20 mouse cellular contexts compared by ENCODE assay signal in genomic region chr9:3345967-3346366, GRCm38 (mm10). TPM values are rescaled to one million over a fixed set of nuclear protein-coding genes. Genes with fewer than 3 reads are reported as not detected.
A peak's percentile ranks its signal among the peaks of the same experiment; 100 is the strongest.
DNase-seq lines count a peak whose midpoint lies in the region; ATAC-seq and TF ChIP-seq lines count a peak whose summit lies in the region.
"Had no signal": no experiment of that assay in that cellular context is flagged by ENCODE, and none has a peak within 500 bp of the region (broad histone marks: within the 10 kb centered on the region; RNA-seq: fewer than 3 reads in every experiment).

No protein-coding gene starts in this region.

- no peak for TF ChIP-seq RAD21 in MEL (IDR thresholded peaks at IDR 0.05; ENCODE audit: low read depth, low read length)

- H3K4me3 ChIP-seq in MEL (ENCODE audit: control insufficient read depth in 1 of 2, insufficient read depth in 1 of 2, low read depth in 2 of 2, low read length in 2 of 2): no peak overlapping the region
- no peak overlapping the region for H3K4me3 ChIP-seq in liver, embryonic 14.5 days (ENCODE audit: insufficient read depth in 1 of 2, low read depth in 2 of 2, low read length in 2 of 2)
- H3K4me3 ChIP-seq in embryonic facial prominence, embryonic 10.5 days: no peak overlapping the region
- no peak overlapping the region for H3K4me3 ChIP-seq in cerebellum, adult 2 months (replicated peaks; ENCODE audit: insufficient read depth, low read depth, low read length)
- H3K4me3 ChIP-seq: embryonic facial prominence, embryonic 15.5 days; forebrain, embryonic 12.5 days; heart, embryonic 13.5 days; hindbrain, embryonic 12.5 days had no signal

- peaks cover 3% of the 10 kb centered on the region for H3K79me2 ChIP-seq in MEL (ENCODE audit: control insufficient read depth, insufficient read depth, low read length, poor library complexity)

- peak; percentile 83 to 93 for TF ChIP-seq EP300 in MEL (IDR thresholded peaks at IDR 0.05; ENCODE audit: low read depth in 1 of 2, low read length in 2 of 2)
- peak; percentile 67; the same call in 1 of the 2 replicates for TF ChIP-seq EP300 in liver, embryonic 14.5 days (IDR thresholded peaks at IDR 0.05; ENCODE audit: low read depth)

- peak; percentile 87 for ATAC-seq in erythroblast, adult 5-6 weeks (replicated peaks; ENCODE audit: low FRiP score, poor library complexity, severe bottlenecking)
- peak; percentile 80 for ATAC-seq in liver, embryonic 14.5 days (ENCODE audit: insufficient read depth)
- ATAC-seq in megakaryocyte progenitor cell, adult 5-6 weeks (replicated peaks; ENCODE audit: poor library complexity): peak; percentile 77
- ATAC-seq: forebrain, embryonic 16.5 days; hindbrain, embryonic 16.5 days; inflammation-experienced regulatory T-cells, adult 6 months had no signal

- peaks cover 30 to 74% of the 10 kb centered on the region in 2 experiments for H3K36me3 ChIP-seq in MEL (ENCODE audit: control insufficient read depth in 1 of 2, insufficient read depth in 2 of 2, low read length in 2 of 2)
- peaks cover 54% of the 10 kb centered on the region for H3K36me3 ChIP-seq in liver, embryonic 14.5 days (replicated peaks; ENCODE audit: control insufficient read depth, insufficient read depth, low read depth)
- H3K36me3 ChIP-seq in embryonic facial prominence, embryonic 10.5 days (replicated peaks): peaks cover 80% of the 10 kb centered on the region

- WGBS in liver, embryonic 14.5 days (ENCODE audit: insufficient replicate concordance): 17% methylated on average over 1 of the region's 1 CpGs
- 83% methylated on average over 1 of the region's 1 CpGs for WGBS in embryonic facial prominence, embryonic 10.5 days
- 85% methylated on average over 1 of the region's 1 CpGs for WGBS in cerebellum, adult 2 months

- TF ChIP-seq POLR2A in MEL (IDR thresholded peaks at IDR 0.05; ENCODE audit: control insufficient read depth in 1 of 2, insufficient read depth in 1 of 2, low read depth in 1 of 2, low read length in 2 of 2, poor library complexity in 1 of 2): no peak
- TF ChIP-seq POLR2A in cerebellum, adult 2 months (IDR thresholded peaks at IDR 0.05; ENCODE audit: borderline replicate concordance, insufficient read depth, low read length): no peak

- DNase-seq in MEL (ENCODE audit: low read depth, low spot score): peak; percentile 79
- DNase-seq in liver, embryonic 14.5 days (ENCODE audit: low read depth in 3 of 3, low spot score in 3 of 3): no peak
- no peak for DNase-seq in embryonic facial prominence, embryonic 10.5 days (ENCODE audit: low spot score)
- DNase-seq in cerebellum, adult 2 months: no peak
- no peak for DNase-seq in thymus, postnatal 36 days
- DNase-seq: adrenal gland, postnatal 10 days; cerebellum, adult 11-12 months; cerebellum, adult 9-11 months; gastrocnemius, postnatal 10 days; heart, postnatal 36 days had no signal

- TF ChIP-seq CTCF in MEL (IDR thresholded peaks at IDR 0.05 in 2 of 3, conservative IDR thresholded peaks at IDR 0.05 in 1 of 3; ENCODE audit: control insufficient read depth in 1 of 3, insufficient read depth in 1 of 3, low read depth in 2 of 3, low read length in 3 of 3, poor library complexity in 1 of 3, severe bottlenecking in 1 of 3): no peak
- no peak for TF ChIP-seq CTCF in liver, embryonic 14.5 days (IDR thresholded peaks at IDR 0.05; ENCODE audit: low read depth)
- TF ChIP-seq CTCF in cerebellum, adult 2 months (IDR thresholded peaks at IDR 0.05; ENCODE audit: borderline replicate concordance, insufficient read depth, low read depth, low read length): no peak

- no peaks in the 10 kb centered on the region for H3K27me3 ChIP-seq in MEL (ENCODE audit: control insufficient read depth in 1 of 2, insufficient read depth in 2 of 2, low read length in 2 of 2)
- no peaks in the 10 kb centered on the region for H3K27me3 ChIP-seq in liver, embryonic 14.5 days (ENCODE audit: control insufficient read depth, insufficient read depth, low read length)
- H3K27me3 ChIP-seq in embryonic facial prominence, embryonic 10.5 days (replicated peaks; ENCODE audit: low read depth, poor library complexity, severe bottlenecking): no peaks in the 10 kb centered on the region
- H3K27me3 ChIP-seq in cerebellum, adult 2 months (ENCODE audit: control insufficient read depth, insufficient read depth, low read length): no peaks in the 10 kb centered on the region
- H3K27me3 ChIP-seq: CH12.LX; embryonic facial prominence, embryonic 15.5 days; forebrain, embryonic 12.5 days; heart, embryonic 13.5 days; hindbrain, embryonic 12.5 days had no signal

- peaks cover 6 to 16% of the 10 kb centered on the region in 2 experiments for H3K4me1 ChIP-seq in MEL (ENCODE audit: control insufficient read depth in 1 of 2, insufficient read depth in 2 of 2, low read length in 2 of 2)
- H3K4me1 ChIP-seq in liver, embryonic 14.5 days (replicated peaks; ENCODE audit: control insufficient read depth in 2 of 2, insufficient read depth in 2 of 2, low read length in 1 of 2): peaks cover 20 to 23% of the 10 kb centered on the region in 2 experiments
- no peaks in the 10 kb centered on the region for H3K4me1 ChIP-seq in embryonic facial prominence, embryonic 10.5 days
- H3K4me1 ChIP-seq in cerebellum, adult 2 months (ENCODE audit: control insufficient read depth, insufficient read depth, low read length): no peaks in the 10 kb centered on the region
- H3K4me1 ChIP-seq: embryonic facial prominence, embryonic 15.5 days; forebrain, embryonic 12.5 days; heart, embryonic 13.5 days; hindbrain, embryonic 12.5 days had no signal

- no peaks in the 10 kb centered on the region for H3K9me3 ChIP-seq in MEL (replicated peaks; ENCODE audit: insufficient read depth, low read length)
- H3K9me3 ChIP-seq in liver, embryonic 14.5 days (ENCODE audit: control insufficient read depth, low read length): no peaks in the 10 kb centered on the region
- no peaks in the 10 kb centered on the region for H3K9me3 ChIP-seq in embryonic facial prominence, embryonic 10.5 days
- H3K9me3 ChIP-seq: embryonic facial prominence, embryonic 15.5 days; forebrain, embryonic 12.5 days; heart, embryonic 13.5 days; hindbrain, embryonic 12.5 days had no signal

- H3K9ac ChIP-seq in MEL (ENCODE audit: control insufficient read depth, low read depth, low read length, poor library complexity, severe bottlenecking): no peak overlapping the region; the same call in 1 of the 2 replicates
- H3K9ac ChIP-seq in liver, embryonic 14.5 days (replicated peaks): peak overlapping the region; percentile 32; the same call in 1 of the 2 replicates
- H3K9ac ChIP-seq: embryonic facial prominence, embryonic 15.5 days; forebrain, embryonic 12.5 days; heart, embryonic 13.5 days; hindbrain, embryonic 12.5 days had no signal

- H3K27ac ChIP-seq in MEL (ENCODE audit: control insufficient read depth, low read depth, low read length): peak overlapping the region; percentile 66
- peak overlapping the region; percentile 77 for H3K27ac ChIP-seq in liver, embryonic 14.5 days
- no peak overlapping the region for H3K27ac ChIP-seq in embryonic facial prominence, embryonic 10.5 days (replicated peaks)
- no peak overlapping the region for H3K27ac ChIP-seq in cerebellum, adult 2 months (ENCODE audit: insufficient read depth, low read length)
- H3K27ac ChIP-seq: embryonic facial prominence, embryonic 15.5 days; forebrain, embryonic 12.5 days; heart, embryonic 13.5 days; hindbrain, embryonic 12.5 days had no signal

- H3K4me2 ChIP-seq in liver, embryonic 14.5 days (ENCODE audit: low read depth): peak overlapping the region; percentile 43
- H3K4me2 ChIP-seq: embryonic facial prominence, embryonic 15.5 days; forebrain, embryonic 12.5 days; heart, embryonic 13.5 days; hindbrain, embryonic 12.5 days had no signal

TF ChIP-seq in MEL, 35 proteins besides CTCF, POLR2A, EP300 and RAD21 (continues in another document):
- TF ChIP-seq MYC (IDR thresholded peaks at IDR 0.05; ENCODE audit: low read depth, low read length): 0 out of 2 replicates have a peak, but pooled peaks have one; percentile 45
- peak; percentile 87 for TF ChIP-seq TCF12 (IDR thresholded peaks at IDR 0.05; ENCODE audit: low read depth, low read length)
- peak; percentile 93 for TF ChIP-seq GATA1 (IDR thresholded peaks at IDR 0.05; ENCODE audit: low read depth, low read length)
- peak; percentile 33; the same call in 1 of the 2 replicates for TF ChIP-seq HCFC1 (IDR thresholded peaks at IDR 0.05; ENCODE audit: low read depth, low read length)
- TF ChIP-seq TBP (IDR thresholded peaks at IDR 0.05; ENCODE audit: low read depth, low read length): no peak
- TF ChIP-seq ETS1 (IDR thresholded peaks at IDR 0.05; ENCODE audit: low read depth, low read length): peak; percentile 83
- TF ChIP-seq RCOR1 (IDR thresholded peaks at IDR 0.05; ENCODE audit: low read depth, low read length): peak; percentile 40; the same call in 1 of the 2 replicates
- no peak for TF ChIP-seq CHD2 (IDR thresholded peaks at IDR 0.05; ENCODE audit: low read length)

RNA-seq across cellular contexts. Expression of gene Alkbh8, which starts 11.0 kb away (rescaled TPM):
- 24.6 and 27.3 TPM in 2 replicates for total RNA-seq in MEL (2012; rRNA removed)
- 10 to 100 TPM; 29.1 to 47.3 TPM for polyA plus RNA-seq in MEL (2012; ENCODE audit: insufficient read depth in 1 of 2, insufficient read length in 2 of 2, low read depth in 1 of 2, low replicate concordance in 2 of 2, missing spikeins in 1 of 2)
- total RNA-seq in erythroblast, adult 5-6 weeks (2015; ENCODE audit: low replicate concordance): 5.4 and 7.7 TPM in 2 replicates
- 6.8 and 15.5 TPM in 2 replicates for total RNA-seq in erythroblast, adult 5-6 weeks (2017; ENCODE audit: low replicate concordance)
- polyA plus RNA-seq in liver, embryonic 14.5 days (2012; rRNA removed): 2.8 and 4.8 TPM in 2 replicates
- polyA plus RNA-seq in liver, embryonic 14.5 days (2014; fragmentation: Nextera tagmentation; extraction: Ambion mirVana): 12.7 and 15.5 TPM in 2 replicates
- total RNA-seq in megakaryocyte progenitor cell, adult 5-6 weeks (2015): 20.6 and 26.3 TPM in 2 replicates
- total RNA-seq in megakaryocyte progenitor cell, adult 5-6 weeks (2017): 17.9 and 21.5 TPM in 2 replicates
- polyA plus RNA-seq in embryonic facial prominence, embryonic 10.5 days (2016; fragmentation: Nextera tagmentation; extraction: Ambion mirVana): 33.4 and 34.7 TPM in 2 replicates
- 11.1 and 12.2 TPM in 2 replicates for polyA plus RNA-seq in cerebellum, adult 2 months (2012; rRNA removed)

RNA-seq across cellular contexts. Expression of gene Cwf19l2, which starts 57.4 kb away (rescaled TPM):
- 18.8 and 21.1 TPM in 2 replicates for total RNA-seq in MEL (2012; rRNA removed)
- polyA plus RNA-seq in MEL (2012; ENCODE audit: insufficient read depth in 1 of 2, insufficient read length in 2 of 2, low read depth in 1 of 2, low replicate concordance in 2 of 2, missing spikeins in 1 of 2): 10 to 100 TPM in 1 of 2 experiments, not detected in 1; 17.4 TPM
- total RNA-seq in erythroblast, adult 5-6 weeks (2015; ENCODE audit: low replicate concordance): 9.0 TPM in 2 replicates
- 19.9 and 32.3 TPM in 2 replicates for total RNA-seq in erythroblast, adult 5-6 weeks (2017; ENCODE audit: low replicate concordance)
- 0.83 and 1.5 TPM in 2 replicates for polyA plus RNA-seq in liver, embryonic 14.5 days (2012; rRNA removed)
- 3.5 TPM in 2 replicates for polyA plus RNA-seq in liver, embryonic 14.5 days (2014; fragmentation: Nextera tagmentation; extraction: Ambion mirVana)
- 20.3 and 24.2 TPM in 2 replicates for total RNA-seq in megakaryocyte progenitor cell, adult 5-6 weeks (2015)
- total RNA-seq in megakaryocyte progenitor cell, adult 5-6 weeks (2017): 29.5 and 49.5 TPM in 2 replicates
- 15.0 and 16.1 TPM in 2 replicates for polyA plus RNA-seq in embryonic facial prominence, embryonic 10.5 days (2016; fragmentation: Nextera tagmentation; extraction: Ambion mirVana)
- polyA plus RNA-seq in cerebellum, adult 2 months (2012; rRNA removed): 6.4 and 6.6 TPM in 2 replicates

Comparison
In these comparisons a context has a peak if more than half of its experiments do, and no peak if none do; other contexts are left out.
1. H3K27ac ChIP-seq: peak in MEL (single experiment) and liver, embryonic 14.5 days (single experiment); none in embryonic facial prominence, embryonic 10.5 days (single experiment) and cerebellum, adult 2 months (single experiment).
2. Peak in every context shown above with its lines, with median percentiles within 50 percentile points of each other: ATAC-seq.